Mouse (Mus musculus): ENCODE results near the gene Tlcd1. TPM values are rescaled to one million over a fixed set of nuclear protein-coding genes. Genes with fewer than 3 reads are reported as not detected.
"Not testable (repeated sequence)": the region's sequence is repeated elsewhere in the genome, so short reads cannot be mapped to it uniquely, and the experiment has no call there.

Gene Tlcd1
- polyA plus RNA-seq (2015; fragmentation: Nextera tagmentation; extraction: Ambion mirVana), result 10.2 and 11.1 TPM in 2 replicates

GRCm38 (mm10) chr11:78176402-78176862 lies at the start of gene Tlcd1, which contains the start of gene Nek8:
TSS of gene Tlcd1 (plus strand) at chr11:78176711.
TSS of gene Nek8 (minus strand) at chr11:78176675.
- H3K27me3 ChIP-seq, result no peaks in the 10 kb centered on the region
- peaks cover 22% of the 10 kb centered on the region for H3K36me3 ChIP-seq
- peak within 1 kb of the TSS; percentile 52 for H3K4me3 ChIP-seq
- peak within 1 kb of the TSS; percentile 79 for H3K9ac ChIP-seq
- H3K4me1 ChIP-seq (replicated peaks), result peaks cover 52% of the 10 kb centered on the region
- H3K4me2 ChIP-seq, result peak within 1 kb of the TSS; percentile 78
- no peaks in the 10 kb centered on the region for H3K9me3 ChIP-seq
- ATAC-seq (ENCODE audit: low read depth), result peak; percentile 37
- peak within 1 kb of the TSS; percentile 87 for H3K27ac ChIP-seq (replicated peaks)
- under 1% methylated on average over 32 of the region's 32 CpGs for WGBS

- Histone ChIP-seq H3K27ac (replicated peaks) (no peak overlapping the region), H3K4me3 (no peak overlapping the region), H3K27me3 (no peaks in the 10 kb centered on the region), H3K9ac (no peak overlapping the region), H3K4me2 (no peak overlapping the region), H3K9me3 (no peaks in the 10 kb centered on the region), H3K36me3 (no peaks in the 10 kb centered on the region), H3K4me1 (replicated peaks) (peaks cover 44% of the 10 kb centered on the region)
- ATAC-seq (ENCODE audit: low read depth), result no peak; the same call in 1 of the 2 replicates
- 87% methylated on average over 4 of the region's 4 CpGs for WGBS
Observed at GRCm38 (mm10) chr11:78126739-78127138, 49.8 kb upstream of the Tlcd1 start.

- no peak overlapping the region for H3K4me2 ChIP-seq
- H3K9me3 ChIP-seq, result no peaks in the 10 kb centered on the region
- no peaks in the 10 kb centered on the region for H3K36me3 ChIP-seq
- no peak for ATAC-seq (ENCODE audit: low read depth)
- H3K9ac ChIP-seq, result no peak overlapping the region
- peak overlapping the region; percentile 80 for H3K27ac ChIP-seq (replicated peaks)
- H3K27me3 ChIP-seq, result no peaks in the 10 kb centered on the region
- H3K4me1 ChIP-seq (replicated peaks), result peaks cover 51% of the 10 kb centered on the region
- 38% methylated on average over 8 of the region's 8 CpGs for WGBS
- no peak overlapping the region for H3K4me3 ChIP-seq
Observed at GRCm38 (mm10) chr11:78129458-78129857, 47.1 kb upstream of the Tlcd1 start.

- Histone ChIP-seq H3K27me3 (no peaks in the 10 kb centered on the region), H3K36me3 (no peaks in the 10 kb centered on the region), H3K9me3 (no peaks in the 10 kb centered on the region), H3K9ac (no peak overlapping the region), H3K4me1 (replicated peaks) (peaks cover 18% of the 10 kb centered on the region), H3K27ac (replicated peaks) (no peak overlapping the region), H3K4me3 (no peak overlapping the region), H3K4me2 (no peak overlapping the region)
- no peak for ATAC-seq (ENCODE audit: low read depth)
- 92% methylated on average over 6 of the region's 6 CpGs for WGBS
Observed at GRCm38 (mm10) chr11:78133915-78134314, 42.6 kb upstream of the Tlcd1 start.

GRCm38 (mm10) chr11:78134344-78134743 lies 42.2 kb upstream of the Tlcd1 start:
- no peaks in the 10 kb centered on the region for H3K9me3 ChIP-seq
- peaks cover 14% of the 10 kb centered on the region for H3K4me1 ChIP-seq (replicated peaks)
- H3K27me3 ChIP-seq, result no peaks in the 10 kb centered on the region
- ATAC-seq (ENCODE audit: low read depth), result no peak
- no peak overlapping the region for H3K4me2 ChIP-seq
- H3K4me3 ChIP-seq, result no peak overlapping the region
- no peaks in the 10 kb centered on the region for H3K36me3 ChIP-seq
- no peak overlapping the region for H3K27ac ChIP-seq (replicated peaks)
- 90% methylated on average over 3 of the region's 3 CpGs for WGBS
- no peak overlapping the region for H3K9ac ChIP-seq

- WGBS, result 88% methylated on average over 7 of the region's 7 CpGs
- H3K4me2 ChIP-seq; H3K4me1 ChIP-seq (replicated peaks); H3K4me3 ChIP-seq; H3K27me3 ChIP-seq; H3K27ac ChIP-seq (replicated peaks); ATAC-seq (ENCODE audit: low read depth); H3K9me3 ChIP-seq; H3K36me3 ChIP-seq; H3K9ac ChIP-seq: not testable (repeated sequence)
Observed at GRCm38 (mm10) chr11:78135314-78135713, 41.2 kb upstream of the Tlcd1 start.

- no peaks in the 10 kb centered on the region for H3K36me3 ChIP-seq
- H3K4me3 ChIP-seq, result no peak overlapping the region
- peaks cover 7% of the 10 kb centered on the region for H3K4me1 ChIP-seq (replicated peaks)
- WGBS, result 91% methylated on average over 1 of the region's 1 CpGs
- no peak for ATAC-seq (ENCODE audit: low read depth)
- H3K27me3 ChIP-seq, result no peaks in the 10 kb centered on the region
- no peak overlapping the region for H3K9ac ChIP-seq
- H3K9me3 ChIP-seq, result no peaks in the 10 kb centered on the region
- no peak overlapping the region for H3K27ac ChIP-seq (replicated peaks)
- H3K4me2 ChIP-seq, result no peak overlapping the region
Observed at GRCm38 (mm10) chr11:78136132-78136531, 40.4 kb upstream of the Tlcd1 start.

GRCm38 (mm10) chr11:78137584-78137983 lies 38.9 kb upstream of the Tlcd1 start:
- Histone ChIP-seq H3K9me3 (no peaks in the 10 kb centered on the region), H3K27ac (replicated peaks) (no peak overlapping the region), H3K27me3 (no peaks in the 10 kb centered on the region), H3K4me2 (no peak overlapping the region), H3K4me1 (replicated peaks) (peaks cover 11% of the 10 kb centered on the region), H3K4me3 (no peak overlapping the region), H3K9ac (no peak overlapping the region), H3K36me3 (no peaks in the 10 kb centered on the region)
- no peak for ATAC-seq (ENCODE audit: low read depth)
- 79% methylated on average over 4 of the region's 4 CpGs for WGBS

- H3K36me3 ChIP-seq, result peaks cover 2% of the 10 kb centered on the region; the same call in 1 of the 2 replicates
- no peak overlapping the region for H3K9ac ChIP-seq
- no peak for ATAC-seq (ENCODE audit: low read depth)
- H3K4me1 ChIP-seq (replicated peaks), result peaks cover 9% of the 10 kb centered on the region
- no peak overlapping the region for H3K27ac ChIP-seq (replicated peaks)
- 90% methylated on average over 3 of the region's 3 CpGs for WGBS
- no peak overlapping the region for H3K4me2 ChIP-seq
- H3K4me3 ChIP-seq, result no peak overlapping the region
- H3K9me3 ChIP-seq, result no peaks in the 10 kb centered on the region
- H3K27me3 ChIP-seq, result no peaks in the 10 kb centered on the region
Observed at GRCm38 (mm10) chr11:78138023-78138422, 38.5 kb upstream of the Tlcd1 start.

- no peaks in the 10 kb centered on the region for H3K9me3 ChIP-seq
- no peaks in the 10 kb centered on the region for H3K27me3 ChIP-seq
- no peak overlapping the region for H3K9ac ChIP-seq
- H3K4me1 ChIP-seq (replicated peaks), result 0 out of 2 replicates have a peak, but pooled peaks cover 3% of the 10 kb centered on the region
- no peak for ATAC-seq (ENCODE audit: low read depth)
- H3K36me3 ChIP-seq, result peaks cover 29% of the 10 kb centered on the region
- no peak overlapping the region for H3K4me2 ChIP-seq
- H3K4me3 ChIP-seq, result no peak overlapping the region
- 84% methylated on average over 5 of the region's 5 CpGs for WGBS
- no peak overlapping the region for H3K27ac ChIP-seq (replicated peaks)
Observed at GRCm38 (mm10) chr11:78140665-78141064, 35.8 kb upstream of the Tlcd1 start.

- no peak overlapping the region for H3K4me3 ChIP-seq
- no peak overlapping the region for H3K4me2 ChIP-seq
- H3K9me3 ChIP-seq, result no peaks in the 10 kb centered on the region
- WGBS, result 78% methylated on average over 2 of the region's 2 CpGs
- H3K9ac ChIP-seq, result no peak overlapping the region
- H3K36me3 ChIP-seq, result peaks cover 53% of the 10 kb centered on the region
- no peak for ATAC-seq (ENCODE audit: low read depth)
- H3K27me3 ChIP-seq, result no peaks in the 10 kb centered on the region
- 0 out of 2 replicates have a peak, but pooled peaks cover 3% of the 10 kb centered on the region for H3K4me1 ChIP-seq (replicated peaks)
- H3K27ac ChIP-seq (replicated peaks), result no peak overlapping the region
Observed at GRCm38 (mm10) chr11:78143520-78143919, 33.0 kb upstream of the Tlcd1 start.

- Histone ChIP-seq H3K4me2 (no peak overlapping the region), H3K27ac (replicated peaks) (no peak overlapping the region), H3K36me3 (peaks cover 77% of the 10 kb centered on the region), H3K9ac (no peak overlapping the region), H3K27me3 (no peaks in the 10 kb centered on the region), H3K4me1 (replicated peaks) (0 out of 2 replicates have a peak, but pooled peaks cover 3% of the 10 kb centered on the region), H3K4me3 (no peak overlapping the region), H3K9me3 (no peaks in the 10 kb centered on the region)
- 96% methylated on average over 5 of the region's 5 CpGs for WGBS
- 0 out of 2 replicates have a peak, but pooled peaks have one; percentile 17 for ATAC-seq (ENCODE audit: low read depth)
Observed at GRCm38 (mm10) chr11:78146168-78146567, 30.3 kb upstream of the Tlcd1 start.
